Mouse (Mus musculus): ENCODE data around the gene Adssl1. TPM values are rescaled to one million over a fixed set of nuclear protein-coding genes. Genes with fewer than 3 reads are reported as not detected.

Gene Adssl1
- total and polyA plus RNA-seq, 3 experiments: 0.05 TPM; not detected in 2

GRCm38 (mm10) chr12:112617898-112618380, 1.9 kb upstream of the Adssl1 start:
- H3K4me1 ChIP-seq (ENCODE audit: insufficient read depth, low read depth, low read length): peaks cover 2% of the 10 kb centered on the region; the same call in 1 of the 2 replicates
- no peaks in the 10 kb centered on the region for H3K9me3 ChIP-seq (replicated peaks)
- H3K27me3 ChIP-seq (ENCODE audit: insufficient read depth, low read length): peaks cover 66% of the 10 kb centered on the region
- TF ChIP-seq GATA1 (IDR thresholded peaks at IDR 0.05; ENCODE audit: borderline replicate concordance, low read length): no peak
- TF ChIP-seq CTCF (IDR thresholded peaks at IDR 0.05; ENCODE audit: low read depth, low read length): peak; percentile 55
- DNase-seq (ENCODE audit: low spot score) (peak; percentile 67), ATAC-seq (ENCODE audit: extremely low read depth, insufficient number of reproducible peaks, low FRiP score, poor library complexity, severe bottlenecking) (peak; percentile 73)
- H3K36me3 ChIP-seq (replicated peaks): peaks cover 4% of the 10 kb centered on the region
- H3K4me3 ChIP-seq (ENCODE audit: low read depth, low read length): no peak overlapping the region

DNA sequence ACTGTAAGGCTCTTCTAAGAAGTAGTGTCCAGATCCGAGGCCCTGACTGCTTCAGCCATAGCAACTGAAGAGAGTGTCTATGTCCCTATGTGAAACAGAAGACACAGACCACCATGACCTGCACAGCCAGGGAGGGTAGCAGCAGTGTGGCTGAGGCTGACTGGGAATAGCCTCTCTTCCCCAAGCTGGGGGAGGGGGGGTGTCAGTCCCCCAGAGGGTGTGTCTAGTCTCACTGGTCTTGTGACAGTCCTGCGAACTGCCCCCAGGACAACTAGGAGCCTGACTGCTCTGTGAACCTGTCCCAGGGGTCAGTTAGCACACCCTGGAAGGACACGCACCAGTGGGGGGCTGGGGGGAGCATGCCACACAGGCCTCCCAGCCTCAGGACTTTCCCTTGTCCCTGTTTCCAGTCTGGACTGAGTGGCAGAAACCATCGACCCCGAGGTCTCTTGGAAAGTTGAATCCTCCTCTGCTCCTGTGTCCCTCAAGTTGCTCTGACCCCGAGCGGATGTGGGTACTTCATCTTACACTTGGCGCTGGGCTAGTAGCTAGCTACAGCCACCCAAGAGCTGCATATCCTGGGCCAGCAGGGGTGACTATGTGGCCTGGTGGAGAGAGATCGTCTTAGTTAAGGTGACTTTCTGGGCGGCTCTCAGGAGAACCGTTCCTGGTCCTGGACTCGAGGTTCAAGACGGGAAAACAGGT, 712 bp upstream of the Adssl1 start:
- ATAC-seq (ENCODE audit: extremely low read depth, insufficient number of reproducible peaks, low FRiP score, poor library complexity, severe bottlenecking): no peak
- H3K4me1 ChIP-seq (ENCODE audit: insufficient read depth, low read depth, low read length): no peaks in the 10 kb centered on the region
- H3K36me3 ChIP-seq (replicated peaks): no peaks in the 10 kb centered on the region
- H3K9me3 ChIP-seq (replicated peaks): no peaks in the 10 kb centered on the region
- TF ChIP-seq GATA2 (IDR thresholded peaks at IDR 0.05; ENCODE audit: borderline replicate concordance, low read depth, low read length) (no peak), GATA1 (IDR thresholded peaks at IDR 0.05; ENCODE audit: borderline replicate concordance, low read length) (no peak), CTCF (IDR thresholded peaks at IDR 0.05; ENCODE audit: low read depth, low read length) (no peak), POLR2AphosphoS5 (IDR thresholded peaks at IDR 0.05; ENCODE audit: insufficient replicate concordance, low read depth, low read length) (no peak), TAL1 (conservative IDR thresholded peaks at IDR 0.05; ENCODE audit: low read depth, low read length) (no peak)
- no peak overlapping the region for H3K4me3 ChIP-seq (ENCODE audit: low read depth, low read length)
- H3K27me3 ChIP-seq (ENCODE audit: insufficient read depth, low read length): peaks cover 69% of the 10 kb centered on the region
- DNase-seq (ENCODE audit: low spot score): no peak

- DNase-seq (ENCODE audit: low spot score): no peak
- Histone ChIP-seq H3K4me1 (ENCODE audit: insufficient read depth, low read depth, low read length) (no peaks in the 10 kb centered on the region), H3K36me3 (replicated peaks) (no peaks in the 10 kb centered on the region), H3K27me3 (ENCODE audit: insufficient read depth, low read length) (peaks cover 76% of the 10 kb centered on the region), H3K9me3 (replicated peaks) (no peaks in the 10 kb centered on the region), H3K4me3 (ENCODE audit: low read depth, low read length) (no peak overlapping the region)
- ATAC-seq (ENCODE audit: extremely low read depth, insufficient number of reproducible peaks, low FRiP score, poor library complexity, severe bottlenecking): no peak
- TF ChIP-seq CTCF (IDR thresholded peaks at IDR 0.05; ENCODE audit: low read depth, low read length) (no peak), TAL1 (conservative IDR thresholded peaks at IDR 0.05; ENCODE audit: low read depth, low read length) (no peak)
These were observed 663 bp downstream of the Adssl1 start for GRCm38 (mm10) chr12:112620354-112621061.

DNA sequence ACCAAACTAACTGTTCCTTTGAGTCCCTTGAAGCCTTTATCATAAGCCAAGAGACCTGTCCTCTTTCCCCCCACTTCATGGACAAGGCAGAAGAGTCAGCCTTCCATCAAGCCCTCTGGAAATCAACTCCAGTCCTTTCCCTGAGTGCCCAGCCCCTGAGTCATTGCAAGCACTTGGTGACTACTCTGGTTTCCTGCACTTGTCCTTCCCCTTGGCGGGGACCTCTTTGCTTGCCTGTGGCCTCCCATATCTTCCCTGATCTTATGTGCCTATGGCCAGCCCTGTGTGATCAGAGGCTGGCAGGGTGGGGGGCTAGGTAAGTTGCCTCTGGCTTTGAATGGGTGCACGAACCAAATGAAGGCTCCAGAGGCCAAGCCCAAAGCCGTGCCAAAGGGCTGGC, 2.1 kb downstream of the Adssl1 start:
- Histone ChIP-seq H3K27me3 (ENCODE audit: insufficient read depth, low read length) (peaks cover 73% of the 10 kb centered on the region), H3K4me3 (ENCODE audit: low read depth, low read length) (no peak overlapping the region), H3K9me3 (replicated peaks) (no peaks in the 10 kb centered on the region), H3K4me1 (ENCODE audit: insufficient read depth, low read depth, low read length) (0 out of 2 replicates have a peak, but pooled peaks cover 2% of the 10 kb centered on the region), H3K36me3 (replicated peaks) (no peaks in the 10 kb centered on the region)
- no peak for TF ChIP-seq GATA1 (IDR thresholded peaks at IDR 0.05; ENCODE audit: borderline replicate concordance, low read length)
- TF ChIP-seq TAL1 (conservative IDR thresholded peaks at IDR 0.05; ENCODE audit: low read depth, low read length): no peak
- no peak for TF ChIP-seq CTCF (IDR thresholded peaks at IDR 0.05; ENCODE audit: low read depth, low read length)
- TF ChIP-seq GATA2 (IDR thresholded peaks at IDR 0.05; ENCODE audit: borderline replicate concordance, low read depth, low read length): no peak
- no peak for TF ChIP-seq POLR2AphosphoS5 (IDR thresholded peaks at IDR 0.05; ENCODE audit: insufficient replicate concordance, low read depth, low read length)
- no peak for DNase-seq (ENCODE audit: low spot score)
- no peak for ATAC-seq (ENCODE audit: extremely low read depth, insufficient number of reproducible peaks, low FRiP score, poor library complexity, severe bottlenecking)

GRCm38 (mm10) chr12:112623742-112624141, 3.9 kb downstream of the Adssl1 start:
- no peak overlapping the region for H3K4me3 ChIP-seq (ENCODE audit: low read depth, low read length)
- H3K4me1 ChIP-seq (ENCODE audit: insufficient read depth, low read depth, low read length): 0 out of 2 replicates have a peak, but pooled peaks cover 3% of the 10 kb centered on the region
- no peaks in the 10 kb centered on the region for H3K9me3 ChIP-seq (replicated peaks)
- no peaks in the 10 kb centered on the region for H3K36me3 ChIP-seq (replicated peaks)
- H3K27me3 ChIP-seq (ENCODE audit: insufficient read depth, low read length): peaks cover 60% of the 10 kb centered on the region
- TF ChIP-seq GATA1 (IDR thresholded peaks at IDR 0.05; ENCODE audit: borderline replicate concordance, low read length) (no peak), POLR2AphosphoS5 (IDR thresholded peaks at IDR 0.05; ENCODE audit: insufficient replicate concordance, low read depth, low read length) (no peak), GATA2 (IDR thresholded peaks at IDR 0.05; ENCODE audit: borderline replicate concordance, low read depth, low read length) (no peak), CTCF (IDR thresholded peaks at IDR 0.05; ENCODE audit: low read depth, low read length) (peak; percentile 96)
- DNase-seq (ENCODE audit: low spot score) (peak; percentile 62), ATAC-seq (ENCODE audit: extremely low read depth, insufficient number of reproducible peaks, low FRiP score, poor library complexity, severe bottlenecking) (peak; percentile 60; the same call in 1 of the 2 replicates)

DNA sequence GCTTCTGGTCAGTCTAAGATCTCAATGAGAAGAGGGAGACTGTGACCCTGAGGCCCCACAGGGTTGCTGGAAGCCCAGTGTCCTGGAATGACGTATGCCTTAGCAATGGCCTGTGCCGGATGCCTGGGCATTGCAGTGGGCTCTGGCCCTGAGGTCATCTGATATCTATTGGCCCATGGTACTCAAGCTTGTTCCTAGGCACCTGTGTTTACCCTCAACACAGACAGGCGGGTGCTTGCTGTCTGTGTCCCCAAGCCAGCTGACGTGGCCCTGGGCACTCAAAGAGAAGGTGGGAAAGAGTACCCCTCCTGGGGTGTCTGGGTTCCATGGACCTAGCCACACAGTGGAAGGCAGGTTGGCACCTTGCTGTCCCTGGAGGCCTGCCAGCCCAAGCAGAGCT, 5.9 kb downstream of the Adssl1 start:
- peaks cover 11% of the 10 kb centered on the region for H3K4me1 ChIP-seq (ENCODE audit: insufficient read depth, low read depth, low read length)
- no peak for ATAC-seq (ENCODE audit: extremely low read depth, insufficient number of reproducible peaks, low FRiP score, poor library complexity, severe bottlenecking)
- peaks cover 51% of the 10 kb centered on the region for H3K27me3 ChIP-seq (ENCODE audit: insufficient read depth, low read length)
- no peaks in the 10 kb centered on the region for H3K36me3 ChIP-seq (replicated peaks)
- TF ChIP-seq GATA1 (IDR thresholded peaks at IDR 0.05; ENCODE audit: borderline replicate concordance, low read length) (no peak), CTCF (IDR thresholded peaks at IDR 0.05; ENCODE audit: low read depth, low read length) (no peak), GATA2 (IDR thresholded peaks at IDR 0.05; ENCODE audit: borderline replicate concordance, low read depth, low read length) (no peak), POLR2AphosphoS5 (IDR thresholded peaks at IDR 0.05; ENCODE audit: insufficient replicate concordance, low read depth, low read length) (no peak), TAL1 (conservative IDR thresholded peaks at IDR 0.05; ENCODE audit: low read depth, low read length) (no peak)
- no peak overlapping the region for H3K4me3 ChIP-seq (ENCODE audit: low read depth, low read length)
- H3K9me3 ChIP-seq (replicated peaks): no peaks in the 10 kb centered on the region
- DNase-seq (ENCODE audit: low spot score): no peak

Data from G1E (cell line).